Mouse (Mus musculus) hindbrain, embryonic 14.5 days (tissue): ENCODE data around the gene Slc6a14. TPM values are rescaled to one million over a fixed set of nuclear protein-coding genes. Genes with fewer than 3 reads are reported as not detected.

ENCODE experiments used
- polyA plus RNA-seq: library from polyadenylated mRNA; unstranded; fragments of >200 nt; fragmentation: Nextera tagmentation; extraction: Ambion mirVana; gene quantifications from 2 replicates; pipeline ENCODE4 v1.2.1, GENCODE M21; 2014

Slc6a14 gene
- polyA plus RNA-seq, 1 experiment from 2014 or later, result not detected

Other genes starting within 250 kb of the Slc6a14 start
- 5.0 and 6.4 TPM in 2 replicates for gene Agtr2, start 230.4 kb upstream of the Slc6a14 start, polyA plus RNA-seq
- gene Gm28269, start 30.2 kb downstream of the Slc6a14 start, polyA plus RNA-seq, result not detected in 2 replicates